Mouse (Mus musculus) lung, postnatal 25 days (tissue): ENCODE measurements around the gene Pms2.

ENCODE experiments used
- DNase-seq: peaks from one replicate; pipeline ENCODE4 v3.0.0; 2022; ENCODE audit warnings: low spot score

Pms2 gene

DNA sequence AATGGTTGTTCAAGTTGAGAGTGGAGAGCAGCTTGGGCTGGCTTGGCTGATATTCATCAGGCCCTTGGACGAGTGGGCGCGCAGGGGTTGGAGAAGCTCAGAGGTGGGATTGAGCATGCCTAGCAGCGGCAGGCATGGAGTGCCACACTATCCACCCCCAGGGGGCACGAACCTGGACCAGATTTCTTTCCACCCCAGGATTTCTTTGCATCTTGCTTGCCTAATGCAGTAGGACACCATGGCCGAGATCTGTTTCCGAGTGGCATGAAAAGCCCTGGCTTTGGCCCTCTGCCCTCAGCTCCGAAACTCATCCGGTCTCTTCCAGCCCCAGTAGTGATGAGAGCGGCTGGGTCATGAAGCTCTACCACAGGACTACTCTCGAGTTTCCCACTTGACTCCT, 23.6 kb downstream of the Pms2 start:
- DNase-seq: no peak

DNA sequence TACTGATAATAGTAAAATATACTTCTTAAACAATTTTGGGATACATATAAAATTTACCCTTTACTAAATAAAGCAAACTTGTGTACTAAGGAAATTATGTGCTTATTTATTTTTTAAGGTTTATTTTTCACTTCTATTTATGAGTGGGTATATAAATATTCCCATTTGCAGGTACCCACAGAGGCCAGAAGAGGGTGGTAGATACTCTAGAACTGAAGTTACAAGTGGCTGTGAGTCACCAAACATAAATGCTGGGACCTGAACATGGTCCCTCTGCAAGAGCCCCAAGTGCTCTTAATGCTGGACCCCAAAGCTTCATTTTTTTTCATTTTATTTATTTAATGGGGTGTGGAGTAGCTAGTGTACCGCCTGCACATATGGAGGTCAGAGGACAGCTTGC, 24.1 kb downstream of the Pms2 start:
- DNase-seq: no peak

DNA sequence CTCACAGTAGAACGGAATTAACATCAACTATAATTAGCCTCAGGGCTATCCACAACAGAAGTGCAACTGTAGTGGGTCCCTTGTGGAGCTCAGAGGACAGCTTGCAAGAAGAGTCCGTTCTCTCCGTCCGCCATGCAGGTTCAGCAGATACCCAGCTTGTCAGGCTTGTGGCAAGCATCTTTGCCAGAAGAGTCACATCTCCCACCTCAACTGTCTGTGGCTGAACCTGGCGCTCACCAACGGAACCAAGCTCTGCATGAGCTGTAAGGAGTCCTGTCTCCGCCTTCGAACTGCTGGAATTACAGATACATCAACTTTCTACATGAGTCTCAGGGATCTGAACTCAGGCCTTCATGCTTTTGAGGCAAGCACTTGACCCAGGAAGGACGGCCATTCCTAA, 26.4 kb downstream of the Pms2 start:
- no peak for DNase-seq

DNA sequence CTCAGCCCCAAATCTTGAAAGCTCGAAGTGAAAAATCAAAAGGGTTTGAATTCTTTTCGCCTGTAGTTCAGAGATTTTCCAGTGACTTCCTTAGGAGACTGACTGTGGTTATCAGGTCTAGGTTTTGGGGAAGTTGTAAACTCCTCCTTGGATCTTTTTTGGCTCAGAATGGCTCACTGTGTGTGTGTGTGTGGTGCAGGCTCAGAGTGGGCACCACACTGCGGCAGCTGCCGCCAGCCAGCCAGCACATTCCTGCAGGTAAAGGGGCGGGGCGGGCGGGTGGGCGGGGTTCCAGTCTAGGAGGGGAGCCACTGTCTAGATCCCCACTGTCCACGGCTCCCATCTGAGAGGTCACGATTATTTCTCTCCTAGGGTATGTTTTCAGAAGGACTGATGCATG, 31.8 kb downstream of the Pms2 start:
- DNase-seq: no peak

DNA sequence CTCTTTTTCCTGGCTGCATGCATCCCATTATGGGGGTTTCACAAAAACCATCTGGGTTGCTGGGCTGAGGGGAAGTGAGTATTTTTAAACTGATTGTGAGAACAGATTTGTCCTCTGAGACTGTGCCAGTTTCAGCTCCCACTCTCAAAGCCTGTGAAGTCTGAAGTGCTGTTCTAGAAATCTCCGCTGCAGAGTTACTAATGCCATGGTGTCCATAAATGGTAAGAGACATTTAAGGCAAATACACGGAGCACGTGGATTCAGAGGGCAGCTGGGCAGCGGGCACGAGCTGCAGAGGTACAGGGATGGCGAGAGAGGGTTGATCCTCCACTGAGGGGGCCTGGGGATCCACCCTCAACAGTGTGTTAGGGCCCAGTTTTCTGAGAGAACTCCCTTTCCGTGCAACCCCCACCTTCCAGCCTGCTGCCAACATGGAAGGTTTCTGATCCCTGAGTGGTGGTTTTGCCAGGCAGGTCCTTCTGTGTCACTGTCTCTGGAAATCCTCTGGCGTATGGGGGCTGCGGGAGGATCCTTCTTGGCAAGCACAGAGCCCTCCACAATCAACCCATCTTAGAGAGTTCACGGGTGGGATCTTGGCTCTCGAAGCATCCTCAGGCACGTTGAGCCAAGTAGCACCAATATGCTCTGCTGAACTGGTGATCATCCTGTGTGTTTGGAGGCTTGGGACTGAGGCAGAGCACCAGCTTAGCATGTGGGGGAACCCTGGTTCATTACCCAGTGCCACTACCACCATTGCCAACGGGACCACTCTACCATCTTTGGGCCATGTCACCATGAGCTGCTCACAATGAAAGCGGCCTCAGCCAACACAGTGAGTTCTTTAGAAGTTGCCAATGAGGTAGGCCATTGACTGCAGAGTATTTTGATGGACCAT, 33.7 kb downstream of the Pms2 start:
- no peak for DNase-seq

DNA sequence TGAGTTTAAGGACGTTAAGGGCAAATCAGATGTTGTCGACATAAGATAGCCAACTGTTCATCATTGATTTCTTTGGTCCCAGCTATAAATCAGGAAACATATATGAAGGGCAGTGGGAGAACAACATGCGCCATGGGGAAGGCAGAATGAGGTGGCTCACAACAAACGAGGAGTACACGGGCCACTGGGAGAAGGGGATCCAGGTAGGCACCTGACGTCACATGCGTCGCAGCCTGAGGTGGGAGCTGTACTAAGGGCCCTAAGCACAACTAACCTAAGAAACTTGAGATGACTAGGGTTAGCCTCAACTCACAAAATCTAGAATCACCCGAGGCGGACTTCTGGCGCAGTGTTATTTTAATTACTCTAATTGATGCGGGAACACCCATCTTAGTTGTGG, 38.6 kb downstream of the Pms2 start:
- no peak for DNase-seq

DNA sequence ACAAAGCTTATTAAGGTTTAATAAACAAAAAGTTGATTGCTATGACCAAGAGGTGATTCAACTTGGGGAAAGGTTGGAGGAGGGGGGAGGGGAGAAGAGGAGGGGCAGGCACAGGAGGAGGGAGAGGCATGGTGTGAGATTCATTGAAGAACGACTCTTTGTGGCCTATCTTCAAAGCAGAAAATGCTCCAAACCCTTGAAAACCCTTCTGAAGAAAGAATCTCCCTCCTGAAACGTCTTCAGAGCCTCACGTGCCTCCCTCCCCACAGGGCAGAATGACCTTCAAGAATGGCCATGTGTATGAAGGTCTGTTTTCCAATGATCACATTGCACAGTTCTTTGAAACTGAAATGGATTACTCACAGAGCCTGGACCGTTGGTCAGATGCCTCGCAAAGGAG, 40.3 kb downstream of the Pms2 start:
- DNase-seq: no peak

DNA sequence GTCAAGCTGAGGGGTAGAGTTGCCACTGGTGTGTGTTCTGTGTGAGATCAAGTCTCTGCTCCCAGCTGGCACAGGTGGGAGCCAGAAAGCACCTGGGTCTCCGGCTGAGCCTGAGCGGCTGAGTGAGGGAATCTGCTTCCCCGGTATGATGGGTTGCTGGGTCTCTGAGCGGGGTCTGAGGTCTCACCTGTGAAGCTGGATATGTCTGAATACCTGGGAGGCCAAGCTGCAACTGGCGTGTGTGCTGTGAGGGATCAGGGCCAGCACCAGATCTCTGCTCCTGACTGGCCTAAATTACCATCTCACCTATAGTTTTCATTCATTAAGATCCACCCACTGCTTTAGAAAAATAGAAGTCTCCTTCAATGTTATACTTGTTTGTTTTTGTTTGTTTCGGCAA, 47.3 kb downstream of the Pms2 start:
- DNase-seq: no peak

DNA sequence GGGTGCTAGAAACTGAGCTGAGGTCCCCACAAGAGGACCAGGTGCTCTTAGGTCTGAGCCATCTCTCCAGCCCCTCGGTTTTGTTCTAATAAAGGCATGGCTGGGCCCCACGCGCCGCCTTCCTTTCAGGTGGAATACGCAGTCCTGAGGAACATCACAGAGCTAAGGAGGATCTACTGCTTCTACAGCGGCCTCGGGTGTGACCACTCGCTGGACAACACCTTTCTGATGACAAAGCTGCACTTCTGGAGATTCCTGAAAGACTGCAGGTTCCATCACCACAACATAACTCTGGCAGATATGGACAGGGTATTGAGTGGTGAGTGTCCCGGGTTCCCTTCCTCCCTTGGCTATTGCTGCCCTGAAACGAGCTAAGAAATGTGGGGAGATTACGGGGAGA, 49.8 kb downstream of the Pms2 start:
- no peak for DNase-seq

DNA sequence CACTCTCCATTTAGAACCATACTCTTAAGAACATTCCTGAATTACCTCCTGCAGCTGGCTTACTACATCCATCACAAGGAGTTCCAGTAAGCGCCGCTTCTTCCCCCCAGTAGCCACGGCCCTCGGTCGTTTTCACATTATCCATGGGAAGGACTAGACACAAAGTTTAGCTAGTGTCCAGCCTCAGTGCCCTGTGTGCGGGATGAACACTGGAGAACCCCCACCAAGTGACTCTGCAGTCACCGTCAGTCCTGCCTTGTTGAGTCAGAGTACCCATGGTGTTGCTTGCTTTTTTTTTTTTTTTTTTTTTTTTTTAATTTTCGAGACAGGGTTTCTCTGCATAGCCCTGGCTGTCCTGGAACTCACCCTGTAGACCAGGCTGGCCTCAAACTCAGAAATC, 51.4 kb downstream of the Pms2 start:
- DNase-seq: no peak

DNA sequence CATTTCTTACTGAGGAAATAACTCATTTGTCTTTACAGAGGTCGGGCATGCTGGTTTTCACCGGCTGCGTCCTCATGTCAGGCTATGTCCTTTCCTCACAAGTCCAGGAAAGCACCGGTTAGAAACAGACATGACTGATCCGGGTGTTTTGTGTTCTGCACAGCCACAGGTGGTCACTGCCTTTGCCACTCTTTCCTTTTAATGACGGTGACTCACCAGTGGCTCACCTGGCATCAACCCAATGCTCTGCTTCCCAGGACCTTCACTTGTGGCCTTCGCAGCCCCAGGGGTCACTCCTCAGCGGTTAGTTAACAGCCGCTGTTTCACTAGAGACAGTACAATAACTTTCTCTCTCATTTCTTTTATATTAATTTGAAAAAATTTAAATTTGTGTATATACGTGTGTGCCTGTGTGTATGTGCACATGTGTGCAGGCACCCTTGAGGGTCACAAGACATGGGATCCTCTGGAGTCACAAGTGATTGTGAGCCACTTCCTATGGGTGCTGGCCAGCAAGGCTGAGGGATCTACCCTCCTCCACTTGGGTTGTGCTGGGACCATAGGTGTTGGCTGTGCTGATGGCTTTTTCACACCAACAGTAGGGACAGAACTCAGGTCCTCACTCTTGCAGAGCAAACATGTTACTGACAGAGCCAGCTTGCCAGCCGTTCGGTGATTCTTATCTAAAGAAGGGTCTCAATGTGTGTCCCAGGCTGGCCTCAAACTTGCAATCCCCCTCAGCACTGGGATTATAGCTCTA, 56.0 kb downstream of the Pms2 start:
- DNase-seq: no peak

DNA sequence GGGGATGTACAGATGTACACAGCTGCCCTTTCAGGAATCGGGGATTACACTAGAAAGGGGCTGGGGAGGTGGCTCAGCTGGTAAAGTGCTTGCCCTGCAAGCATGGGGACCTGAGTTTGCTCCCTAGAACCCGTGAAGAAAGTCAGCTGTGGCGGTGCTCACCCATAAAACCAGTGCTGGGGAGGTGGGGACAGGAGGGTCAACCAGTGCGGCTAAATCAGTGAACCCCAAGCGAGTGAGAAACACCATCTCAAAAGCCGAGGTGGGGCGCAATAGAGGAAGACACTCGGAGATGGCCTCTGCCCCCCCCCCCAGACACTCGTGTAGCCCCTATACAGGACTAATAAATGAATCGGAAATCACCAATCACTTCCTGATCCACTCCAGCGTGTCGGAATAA, 56.9 kb downstream of the Pms2 start:
- DNase-seq: no peak

DNA sequence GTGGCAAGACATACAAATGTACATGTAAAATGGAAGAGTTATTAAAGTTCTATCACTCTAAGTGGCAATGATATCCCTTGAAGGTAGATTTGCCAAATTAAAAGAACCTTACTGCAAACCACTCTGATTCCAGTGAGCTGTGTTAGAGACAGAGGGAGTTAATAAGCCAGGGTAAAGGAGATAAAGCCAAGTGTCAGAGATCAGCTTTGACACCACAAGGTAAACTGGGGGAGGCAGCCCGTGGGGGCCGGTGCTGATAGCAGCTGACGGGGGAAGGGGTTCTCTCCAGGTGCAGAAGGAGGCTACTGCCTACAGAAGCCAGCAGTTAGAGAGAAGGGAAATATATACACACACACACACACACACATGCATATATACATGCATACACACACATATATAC, 62.9 kb downstream of the Pms2 start:
- no peak for DNase-seq

DNA sequence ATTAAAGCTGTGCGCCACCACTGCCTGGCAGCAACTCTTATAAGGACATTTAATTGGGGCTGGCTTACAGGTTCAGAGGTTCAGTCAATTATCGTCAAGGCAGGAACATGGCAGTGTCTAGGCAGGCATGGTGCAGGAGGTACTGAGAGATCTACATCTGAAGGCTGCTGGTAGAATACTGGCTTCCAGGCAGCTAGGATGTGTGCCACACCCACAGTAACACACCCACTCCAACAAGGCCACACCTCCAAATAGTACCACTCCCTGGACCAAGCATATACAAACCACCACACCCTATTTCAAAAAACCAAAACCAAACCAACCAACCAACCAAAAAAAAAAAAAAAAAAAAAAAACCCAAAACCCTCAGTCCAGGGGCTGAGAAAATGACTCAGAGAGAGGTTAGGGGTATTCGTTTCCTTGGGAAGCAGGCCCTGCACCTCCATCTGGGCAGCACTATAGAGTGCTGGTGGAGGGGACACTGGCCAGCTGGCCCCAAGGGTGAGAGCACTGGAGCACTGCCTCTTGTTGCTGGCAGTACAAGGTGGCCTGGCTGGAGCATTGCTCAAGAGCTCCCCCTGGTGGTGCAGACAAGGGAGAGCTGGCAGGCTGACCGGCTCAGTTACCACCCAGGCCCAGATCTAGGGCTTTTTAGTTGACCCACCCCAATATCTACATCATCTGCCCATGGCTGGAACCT, 65.3 kb downstream of the Pms2 start:
- peak; percentile 47 for DNase-seq

DNA sequence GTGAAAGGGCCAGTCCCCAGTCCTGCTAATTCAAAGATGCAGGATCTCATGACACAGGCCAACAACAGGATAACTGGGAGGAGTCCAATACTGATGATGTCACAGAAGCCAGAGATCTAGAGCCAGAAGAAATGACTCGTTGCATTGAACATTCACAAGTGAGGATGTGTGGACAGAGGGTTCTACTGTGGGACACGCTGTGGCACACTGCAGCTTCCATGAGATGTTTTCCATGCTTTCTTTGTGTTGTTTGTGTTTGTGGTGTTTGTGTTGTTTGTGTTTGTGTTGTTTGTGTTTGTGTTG, 65.8 kb downstream of the Pms2 start:
- DNase-seq: no peak

DNA sequence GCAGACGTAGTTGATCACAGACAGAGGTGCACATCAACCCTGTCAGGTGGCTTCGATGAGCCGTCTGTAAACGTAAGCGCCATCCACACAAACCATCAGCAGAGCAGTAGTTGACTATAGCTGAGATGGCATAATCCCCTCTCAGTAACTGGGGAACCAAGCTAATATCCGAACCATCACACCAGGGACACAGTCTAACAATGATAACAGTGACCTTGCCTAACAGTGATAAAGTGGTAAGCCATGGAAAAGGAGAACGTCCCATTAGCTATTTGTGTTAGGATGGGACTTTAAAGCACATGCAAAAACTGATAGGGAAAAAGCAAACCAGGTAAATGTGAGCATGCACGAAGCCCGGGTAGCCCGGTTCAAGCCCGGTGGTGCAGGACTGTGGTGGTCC, 66.5 kb downstream of the Pms2 start:
- no peak for DNase-seq

DNA sequence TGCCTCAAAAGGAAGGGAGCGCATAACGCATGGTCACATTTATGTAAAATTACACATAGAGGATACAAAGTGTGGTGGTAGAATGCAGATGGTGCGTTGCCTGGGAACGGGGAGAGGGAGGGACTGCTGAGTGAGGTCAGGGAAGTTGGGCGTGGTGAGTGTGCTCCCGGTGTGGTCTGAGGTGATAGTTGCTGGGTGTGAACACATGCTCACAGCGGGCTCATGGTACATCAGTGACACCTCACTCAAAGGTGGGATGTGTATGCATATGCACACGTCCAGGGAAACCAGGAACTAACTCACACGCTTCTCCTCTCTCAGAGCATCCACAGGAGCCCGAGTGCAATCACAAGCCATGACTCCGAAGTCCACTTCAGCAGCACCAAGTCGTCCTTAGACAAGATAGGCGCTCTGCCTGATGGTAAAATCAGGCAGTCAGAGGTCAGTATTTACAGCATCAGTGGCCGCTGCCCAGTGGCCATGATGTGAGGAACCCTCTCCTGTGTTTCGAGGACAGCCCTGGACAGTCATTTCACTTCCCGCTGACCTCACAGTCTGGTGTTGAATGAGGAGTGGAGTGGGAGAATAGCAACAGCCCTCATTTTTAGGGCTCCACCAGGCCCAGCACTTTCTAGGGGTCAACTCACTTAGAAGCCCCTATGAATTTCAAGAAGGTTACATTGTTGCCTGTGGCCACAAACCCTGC, 67.1 kb downstream of the Pms2 start:
- DNase-seq: no peak

DNA sequence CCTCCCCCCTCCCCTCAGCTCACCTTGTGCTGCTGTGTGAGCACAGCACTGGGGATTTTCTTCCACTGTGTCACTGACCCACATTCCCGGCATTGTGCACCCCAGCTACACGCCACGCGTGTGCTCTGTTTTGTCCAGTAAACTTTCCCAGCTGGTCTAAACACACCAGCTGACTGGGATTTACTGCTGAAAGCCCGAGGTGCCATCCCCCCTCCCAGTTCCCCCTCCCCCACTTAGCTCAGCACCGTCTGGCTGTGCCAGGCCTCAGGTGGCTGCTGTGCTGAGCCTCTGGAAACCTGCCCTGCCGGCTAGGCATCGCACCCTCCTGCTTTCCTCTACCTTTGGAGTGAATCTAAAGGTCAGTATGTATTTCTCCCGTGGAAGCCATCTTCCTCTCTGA, 71.1 kb downstream of the Pms2 start:
- no peak for DNase-seq

DNA sequence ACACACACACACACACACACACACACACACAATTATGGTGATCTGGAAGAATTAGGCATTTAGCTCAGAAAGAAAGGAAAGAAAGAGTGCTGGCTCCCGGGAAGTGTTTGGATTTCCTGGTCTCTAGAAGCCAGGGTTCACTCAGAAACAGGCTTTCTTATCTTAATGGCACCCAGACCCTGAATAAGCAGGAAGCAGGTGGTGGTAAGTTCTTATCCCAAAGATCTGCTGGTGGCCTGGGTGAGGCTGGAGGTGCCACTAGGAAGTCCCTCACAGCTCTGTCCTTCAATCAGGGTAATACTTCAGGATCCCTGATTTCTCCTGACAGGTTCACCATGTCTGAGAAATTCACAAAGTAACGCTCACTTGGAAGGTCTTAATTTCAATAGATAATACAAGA, 72.6 kb downstream of the Pms2 start:
- no peak for DNase-seq
